Mouse (Mus musculus) adrenal gland, adult 18-20 months (tissue): ENCODE measurements at regions not wholly inside any gene's neighbourhood (a gene's known extent, or its start where the extent isn't known, plus 50 kb on each side); places are given as distances from the start of the nearest gene placed in this dataset.
"Not testable (repeated sequence)": the region's sequence is repeated elsewhere in the genome, so short reads cannot be mapped to it uniquely, and the experiment has no call there.

ENCODE experiments used
- DNase-seq, 2 experiments: peaks; one replicate each; pipeline ENCODE4 v3.0.0; 2021 to 2022; ENCODE audit warnings: low spot score in 2 of 2

DNA sequence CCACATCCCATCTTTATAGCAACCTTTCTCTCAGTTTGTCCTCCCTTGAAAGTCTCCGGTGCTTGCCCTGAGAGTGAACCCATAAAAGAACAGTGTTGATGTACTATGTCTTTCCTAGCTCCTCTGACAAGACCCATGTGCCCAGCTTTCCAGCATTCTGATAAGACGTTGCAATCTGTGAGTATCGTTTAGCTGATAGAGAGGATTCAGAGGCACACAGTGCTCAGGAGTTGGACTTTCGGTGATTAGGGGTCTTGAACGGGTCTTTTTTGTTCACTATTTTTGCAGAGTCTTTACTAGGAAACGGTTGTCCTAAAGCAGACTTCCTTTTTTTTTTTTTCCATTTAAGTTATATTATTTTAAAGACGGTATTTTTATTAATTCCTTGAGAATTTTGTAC, 122.3 kb upstream of the Cpsf6 start:
- no peak for DNase-seq

DNA sequence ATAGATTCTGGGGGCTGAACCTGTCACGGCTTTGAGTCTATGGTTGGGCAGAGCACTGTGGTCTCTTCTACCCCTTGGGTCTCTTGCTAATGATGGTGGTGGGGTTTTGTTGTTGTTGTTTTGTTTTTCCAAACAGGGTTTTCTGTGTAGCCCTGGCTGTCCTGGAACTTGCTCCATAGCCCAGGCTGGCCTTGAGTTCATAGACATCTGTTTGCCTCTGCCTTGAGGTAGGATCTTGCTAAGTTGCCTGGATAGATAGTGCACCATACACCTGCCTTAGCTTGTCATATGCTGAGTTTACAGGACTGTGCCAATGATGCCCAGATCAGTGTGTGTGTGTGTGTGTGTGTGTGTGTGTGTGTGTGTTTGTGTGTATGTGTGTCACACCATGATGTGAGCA, 121.6 kb upstream of the Cpsf6 start:
- no peak for DNase-seq

DNA sequence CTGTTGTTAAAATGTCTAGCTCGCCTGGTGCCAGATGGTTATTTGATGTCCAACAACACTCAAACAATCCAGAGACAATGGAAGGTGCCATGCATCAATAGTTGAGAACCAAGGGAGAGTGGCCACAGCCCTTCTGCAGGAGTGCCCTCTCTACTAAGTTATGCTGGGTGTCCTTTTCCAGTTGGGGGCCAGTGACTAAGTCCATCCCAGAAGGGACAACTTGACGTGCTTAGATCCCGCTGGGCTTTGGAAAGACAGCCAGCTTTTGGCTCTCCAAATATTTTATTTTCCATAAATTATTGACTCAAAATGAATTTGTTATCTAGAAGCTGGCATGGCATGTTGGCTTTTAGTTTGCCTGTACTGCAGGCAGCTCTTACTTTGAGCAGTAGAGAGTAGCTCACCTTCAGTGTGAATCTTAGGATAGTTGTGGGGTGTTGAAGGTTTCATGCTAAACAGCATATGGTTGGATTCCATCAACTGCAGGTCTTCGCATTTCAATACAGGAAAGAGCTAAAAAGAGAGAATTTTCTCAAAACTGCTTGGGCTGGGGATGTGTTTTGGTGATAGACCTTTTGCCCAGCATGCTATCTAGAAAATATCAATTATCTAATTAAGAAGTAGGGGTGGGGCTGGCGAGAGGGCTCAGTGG, 120.8 kb upstream of the Cpsf6 start:
- no peak for DNase-seq

DNA sequence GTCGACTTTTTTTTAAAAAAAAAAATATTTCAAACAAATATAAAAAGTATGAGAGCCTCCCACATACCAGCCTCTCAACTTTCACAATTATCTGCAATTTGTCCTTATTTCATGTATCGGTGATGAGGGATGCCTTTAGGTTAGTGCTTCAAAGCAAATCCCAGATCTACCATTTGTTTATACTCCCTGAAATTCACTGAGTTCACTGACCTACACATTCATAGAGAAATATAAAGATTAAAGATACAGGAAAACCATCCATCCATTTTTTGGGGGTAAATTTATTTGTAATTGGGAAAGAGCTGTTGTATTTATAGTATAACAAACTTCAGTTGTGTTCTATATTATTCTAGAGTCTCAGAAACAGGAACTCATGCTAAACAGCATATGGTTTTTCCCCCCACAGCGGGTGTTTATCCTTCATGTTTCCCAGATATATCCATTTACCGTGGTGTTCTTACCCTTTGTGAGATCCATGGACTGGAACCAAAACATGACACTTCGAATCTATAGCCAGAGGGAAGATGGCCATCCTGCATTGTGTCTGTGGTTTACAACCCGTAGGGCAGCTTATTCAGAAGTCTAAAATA, 120.1 kb upstream of the Cpsf6 start:
- no peak for DNase-seq

DNA sequence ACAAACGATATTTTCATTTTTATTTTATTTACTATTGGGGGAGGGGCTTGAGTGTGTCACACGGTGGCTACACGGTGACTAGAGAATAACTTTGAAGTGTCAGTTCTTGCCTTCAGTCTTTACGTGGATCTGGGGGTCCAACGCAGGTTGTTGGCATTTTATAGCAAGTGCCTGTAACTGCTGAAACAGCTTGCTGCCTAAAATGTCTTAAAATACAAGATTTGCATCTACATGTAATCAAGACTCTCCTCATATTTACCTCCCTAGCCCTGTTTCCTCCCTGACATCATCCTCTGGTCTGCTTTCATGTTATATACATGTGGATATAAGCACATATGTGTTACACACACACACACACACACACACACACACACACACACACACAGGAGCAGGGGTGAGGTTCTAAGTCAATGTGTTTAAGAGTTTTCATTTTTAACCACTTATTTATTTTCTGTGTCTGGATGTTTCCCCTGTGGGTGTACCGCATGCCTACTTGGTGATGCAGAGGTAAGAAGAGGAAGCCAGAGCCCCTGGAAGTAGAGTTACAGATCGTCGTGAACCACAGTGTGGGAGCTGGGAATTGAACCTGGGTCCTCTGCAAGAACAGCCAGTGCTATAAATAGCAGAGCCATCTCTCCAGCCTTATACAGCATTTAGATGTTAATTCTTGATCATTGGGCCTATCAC, 119.5 kb upstream of the Cpsf6 start:
- no peak for DNase-seq

DNA sequence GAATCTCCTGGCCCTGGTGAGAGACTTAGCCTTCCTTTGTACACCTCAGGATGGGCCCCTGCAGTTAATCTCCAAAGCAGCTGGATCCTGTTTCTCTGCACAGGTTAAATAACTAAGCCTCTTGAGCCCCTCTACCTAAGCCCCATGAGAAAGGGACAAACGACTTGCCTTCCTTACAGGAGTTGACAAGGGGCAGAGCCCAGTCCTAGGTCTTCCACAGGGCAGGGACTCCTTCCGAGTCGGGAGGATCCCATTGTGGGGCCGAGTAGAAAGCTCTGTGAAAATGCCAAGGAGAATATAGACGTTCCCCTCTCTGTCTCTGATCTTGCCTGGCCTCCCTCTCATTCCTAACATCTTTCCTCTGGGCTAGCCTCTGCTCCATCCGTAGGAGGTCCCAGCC, 118.7 kb upstream of the Cpsf6 start:
- DNase-seq: no peak

DNA sequence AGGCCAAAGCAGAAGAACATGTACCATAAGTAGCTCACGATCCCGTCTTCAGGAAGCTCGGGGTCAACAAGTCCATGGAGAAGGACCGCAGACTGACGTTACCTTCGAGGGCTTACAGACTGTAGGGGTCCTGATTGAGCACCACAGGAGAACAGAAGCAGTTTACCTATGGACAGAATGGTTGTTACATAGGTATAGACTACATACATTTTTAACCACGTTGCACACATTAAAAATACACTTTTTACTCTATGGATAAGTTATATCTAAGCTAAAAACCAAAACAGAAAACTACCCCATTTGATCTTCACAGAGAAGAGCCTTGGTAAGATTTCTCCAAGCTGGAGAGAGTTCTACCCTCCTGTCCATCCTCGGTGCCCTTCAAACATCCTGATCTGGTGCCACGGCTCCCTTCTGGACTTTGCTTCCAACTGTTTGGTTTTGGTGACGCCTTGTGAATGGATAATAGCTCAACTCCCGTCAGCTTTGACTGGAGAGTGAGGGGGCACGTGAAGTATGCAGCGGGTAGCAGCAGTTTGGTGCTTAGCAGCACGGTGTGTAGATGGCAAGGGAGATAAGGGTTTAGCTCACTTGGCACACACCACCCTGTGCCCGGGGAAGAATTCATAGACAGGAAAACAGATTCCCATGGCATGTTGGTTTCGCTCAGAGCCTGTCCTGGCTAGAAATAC, 117.9 kb upstream of the Cpsf6 start:
- DNase-seq: no peak

DNA sequence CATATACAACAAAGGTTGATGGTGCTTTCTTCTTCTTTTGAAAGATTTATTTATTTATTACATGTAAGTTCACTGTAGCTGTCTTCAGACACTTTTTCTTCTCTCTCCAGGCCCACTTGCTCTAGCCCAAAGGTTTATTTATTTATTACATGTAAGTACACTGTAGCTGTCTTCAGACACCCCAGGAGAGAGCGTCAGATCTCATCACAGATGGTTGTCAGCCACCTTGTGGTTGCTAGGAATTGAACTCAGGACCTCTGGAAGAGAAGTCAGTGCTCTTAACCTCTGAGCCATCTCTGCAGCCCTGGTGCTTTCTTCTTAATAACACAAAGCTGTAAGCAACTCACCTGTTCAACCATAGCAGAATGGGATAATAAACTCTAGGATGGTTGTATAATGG, 117.3 kb upstream of the Cpsf6 start:
- DNase-seq: not testable (repeated sequence)

DNA sequence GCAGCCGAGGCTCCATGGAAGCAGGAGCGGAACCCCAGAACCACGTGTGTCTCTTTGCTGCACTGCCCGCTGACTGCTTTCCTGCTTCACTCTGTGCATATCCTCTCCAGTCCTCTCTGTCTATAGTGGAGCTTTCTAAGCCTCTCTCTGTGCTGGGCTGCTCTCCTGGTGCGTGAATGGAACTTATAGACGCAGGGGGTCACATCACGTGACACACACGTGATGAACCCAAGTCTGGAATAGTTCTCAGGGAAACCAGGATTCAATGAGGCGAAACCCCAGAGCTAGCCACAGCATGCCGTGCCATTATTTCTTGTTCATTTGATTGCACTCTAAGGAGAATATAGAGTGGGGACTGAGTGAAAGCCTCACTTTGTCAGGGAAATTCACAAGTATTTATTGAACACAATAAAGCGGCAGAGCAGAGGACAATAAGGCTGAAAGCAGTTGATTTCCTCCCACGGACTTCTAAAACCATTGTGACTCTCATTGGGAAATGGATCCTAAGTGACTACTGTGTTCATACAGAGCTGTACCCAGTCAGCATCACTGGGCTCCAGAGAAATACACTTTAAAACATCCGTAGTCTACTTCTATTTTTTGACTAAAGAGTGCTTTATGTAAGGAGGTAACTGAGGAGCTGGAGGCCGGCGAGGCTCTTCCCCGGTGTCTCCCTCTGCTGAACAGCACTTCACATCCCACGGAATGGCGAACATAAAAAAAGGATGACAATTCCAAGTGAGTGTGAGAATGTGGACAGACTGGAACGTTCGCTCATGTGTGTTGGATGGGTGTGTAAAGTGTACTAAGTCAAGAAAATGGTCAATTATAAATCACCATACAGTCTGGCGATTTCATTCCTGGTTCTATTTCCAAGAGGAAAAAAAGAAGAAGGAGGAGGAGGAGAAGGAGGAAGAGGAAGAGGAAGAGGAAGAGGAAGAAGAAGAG, 116.5 kb upstream of the Cpsf6 start:
- no peak for DNase-seq

DNA sequence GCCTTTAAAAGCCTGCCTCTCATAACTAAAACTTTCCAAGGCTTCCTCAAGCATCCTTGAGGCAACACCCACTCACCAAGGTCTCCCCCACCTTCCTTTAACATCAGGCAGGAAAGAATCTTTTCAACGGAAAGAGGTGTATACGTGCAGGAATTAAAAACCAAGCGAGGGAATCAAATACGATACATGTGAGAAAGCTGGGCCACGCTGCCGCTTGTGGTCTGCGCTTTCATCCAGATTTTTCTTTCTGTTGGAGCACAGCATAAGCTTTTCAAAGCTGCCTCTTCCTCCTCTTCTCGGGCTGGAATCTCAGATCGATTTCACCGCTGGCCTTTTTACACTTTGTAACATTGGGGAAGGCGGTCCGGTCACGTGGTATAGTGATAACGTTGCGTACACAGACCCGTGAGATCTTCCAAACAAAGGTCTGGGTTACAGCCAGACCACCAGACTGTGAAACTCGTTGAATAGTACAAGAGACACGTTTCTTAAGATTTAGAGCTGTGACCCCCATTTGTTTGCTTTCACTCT, 114.4 kb upstream of the Cpsf6 start:
- no peak for DNase-seq

DNA sequence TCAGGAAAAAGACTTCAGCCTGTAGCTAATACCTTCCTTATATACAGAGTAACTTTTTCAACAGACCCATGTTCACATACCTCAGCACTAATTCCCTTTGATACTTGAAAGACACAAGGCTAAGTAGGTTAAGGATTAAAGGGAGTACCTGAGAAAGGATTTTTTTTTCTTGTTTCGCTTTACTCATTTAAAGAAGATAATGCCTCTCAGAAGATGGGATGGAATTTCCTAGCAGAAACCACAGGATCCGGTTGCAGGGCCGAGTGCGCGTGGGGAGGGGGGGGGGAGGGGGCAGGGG, 114.0 kb upstream of the Cpsf6 start:
- no peak for DNase-seq

DNA sequence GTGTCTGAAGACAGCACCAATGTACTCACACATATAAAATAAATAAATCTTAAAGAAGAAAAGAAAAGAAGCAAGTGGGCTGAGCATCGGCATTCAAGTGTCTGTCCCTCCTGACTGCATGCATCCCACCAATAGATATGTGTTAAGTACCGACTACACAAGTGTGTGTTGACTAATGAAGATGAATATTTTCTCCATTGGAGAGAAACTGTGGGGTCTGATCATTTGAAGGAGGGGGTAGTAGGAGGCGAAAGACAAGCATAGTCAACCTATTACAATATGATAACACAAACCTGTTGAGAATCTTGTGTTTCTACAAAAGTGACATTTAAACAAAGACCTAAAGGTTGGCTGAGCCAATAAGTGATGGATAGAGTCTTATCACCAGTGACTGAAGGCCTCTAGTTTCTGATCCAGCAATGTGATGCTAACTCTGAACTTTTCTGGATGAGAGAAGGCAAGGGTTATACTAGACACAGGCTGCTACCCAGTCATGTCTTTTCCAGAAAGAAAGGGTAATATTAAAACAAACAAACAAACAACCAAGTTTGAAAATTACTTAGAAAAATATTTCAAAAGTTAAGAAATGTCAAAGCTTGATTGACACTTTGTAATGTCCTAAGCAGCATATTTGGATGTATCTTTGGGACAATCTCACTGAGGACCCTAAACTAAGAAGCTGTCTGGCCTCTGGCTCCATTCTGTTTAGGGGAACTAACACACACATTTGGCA, 113.4 kb upstream of the Cpsf6 start:
- DNase-seq: no peak

DNA sequence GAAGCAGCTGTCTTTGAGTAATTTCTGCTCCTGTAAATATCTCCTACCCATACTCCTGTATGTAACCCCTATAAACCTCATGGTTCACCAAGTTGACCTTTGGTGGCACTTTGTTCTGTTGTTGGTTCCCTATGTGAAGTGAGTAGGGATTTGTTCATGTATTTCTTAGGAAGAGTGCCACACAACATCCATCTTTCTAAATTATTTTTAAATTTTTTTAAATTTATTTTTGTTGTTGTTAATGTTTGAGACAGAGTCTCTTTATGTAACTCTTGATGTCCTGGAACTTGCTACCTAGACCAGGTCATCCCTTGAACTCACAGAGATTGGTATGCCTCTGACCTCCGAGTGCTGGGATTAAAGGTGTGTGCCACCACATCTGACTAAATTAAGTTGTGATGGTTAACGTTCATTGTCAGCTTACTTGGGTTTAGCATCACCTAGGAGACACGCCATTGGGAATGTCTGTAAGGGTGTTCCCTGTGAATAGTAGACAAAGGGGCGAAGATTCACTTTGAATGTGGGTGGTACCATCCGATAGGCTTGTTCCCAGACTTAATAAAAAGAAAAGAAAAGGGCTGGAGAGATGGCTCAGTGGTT, 112.7 kb upstream of the Cpsf6 start:
- DNase-seq: no peak

DNA sequence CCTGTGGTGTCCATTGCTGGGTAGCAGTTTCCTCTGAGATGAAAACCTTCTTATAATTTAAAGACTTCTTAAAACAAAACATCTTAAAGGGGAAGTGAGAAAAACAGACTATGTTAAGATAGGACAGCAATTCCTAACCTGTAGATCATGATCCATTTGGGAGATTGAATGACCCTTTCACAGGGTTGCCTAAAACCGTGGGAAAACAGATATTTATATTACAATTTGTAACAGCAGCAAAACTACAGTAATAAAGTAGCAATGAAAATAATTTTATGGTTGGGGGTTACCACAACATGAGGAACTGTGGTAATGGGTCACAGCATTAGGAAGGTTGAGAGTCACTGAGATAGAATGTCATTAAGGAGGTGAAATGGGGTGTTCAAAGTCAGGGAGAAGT, 111.9 kb upstream of the Cpsf6 start:
- DNase-seq: no peak

DNA sequence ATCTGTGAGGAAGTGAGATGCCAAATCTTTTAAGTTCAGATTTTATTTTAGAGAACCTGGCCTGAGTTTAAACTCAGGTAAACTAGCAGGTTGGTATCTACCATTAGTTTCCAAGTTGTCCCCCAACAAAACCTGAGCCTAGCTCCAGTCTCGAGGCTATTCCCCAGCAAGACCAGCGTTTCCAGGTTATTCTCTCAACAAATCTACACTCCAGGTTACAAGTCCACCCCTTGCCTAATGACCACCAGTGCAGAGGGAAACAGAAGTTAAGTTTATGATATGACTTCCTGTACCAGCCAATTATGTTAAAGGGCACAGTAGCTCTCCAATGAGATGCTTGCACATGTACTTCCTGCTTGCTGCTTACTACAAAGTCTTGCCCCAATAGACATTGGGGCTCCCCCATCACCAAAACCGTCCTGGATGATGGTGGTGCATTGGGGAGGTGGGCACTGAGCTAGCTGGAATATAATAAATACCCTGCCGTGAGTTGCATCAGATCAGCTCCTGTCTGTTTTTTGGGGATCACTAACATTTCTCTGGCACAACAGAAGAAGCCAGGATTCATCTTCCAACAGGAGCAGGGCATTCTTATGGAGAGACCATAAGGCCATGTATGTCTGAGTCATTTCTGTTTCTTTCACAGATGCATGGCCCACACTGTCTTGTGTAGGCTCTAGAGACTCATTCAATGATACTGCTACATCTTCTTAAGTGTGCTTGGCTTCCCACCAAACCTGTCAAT, 111.2 kb upstream of the Cpsf6 start:
- DNase-seq: no peak

DNA sequence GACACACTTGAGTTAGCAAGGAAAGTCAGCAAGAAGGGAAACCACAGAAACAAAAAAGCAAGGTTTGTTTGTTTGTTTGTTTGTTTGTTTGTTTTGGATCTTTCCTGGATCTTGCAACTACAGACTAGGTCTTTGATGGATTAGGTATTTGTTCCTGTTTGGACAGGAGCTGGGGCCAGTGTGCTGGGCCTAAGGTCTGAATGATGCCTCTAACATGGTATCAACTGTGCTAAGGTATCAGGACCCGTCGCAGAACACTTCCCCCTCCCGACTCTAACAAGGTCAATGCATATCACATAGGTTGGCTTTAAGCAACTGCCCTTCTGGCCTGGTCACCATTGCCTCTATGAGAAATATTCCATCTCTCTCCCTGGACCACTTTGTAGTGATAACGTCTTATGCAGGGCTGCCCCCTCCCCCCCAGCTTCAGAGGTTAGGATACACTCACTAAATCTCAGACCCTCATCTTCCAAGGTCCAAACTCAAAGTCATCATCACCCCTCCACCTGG, 103.3 kb upstream of the Cpsf6 start:
- DNase-seq: no peak

DNA sequence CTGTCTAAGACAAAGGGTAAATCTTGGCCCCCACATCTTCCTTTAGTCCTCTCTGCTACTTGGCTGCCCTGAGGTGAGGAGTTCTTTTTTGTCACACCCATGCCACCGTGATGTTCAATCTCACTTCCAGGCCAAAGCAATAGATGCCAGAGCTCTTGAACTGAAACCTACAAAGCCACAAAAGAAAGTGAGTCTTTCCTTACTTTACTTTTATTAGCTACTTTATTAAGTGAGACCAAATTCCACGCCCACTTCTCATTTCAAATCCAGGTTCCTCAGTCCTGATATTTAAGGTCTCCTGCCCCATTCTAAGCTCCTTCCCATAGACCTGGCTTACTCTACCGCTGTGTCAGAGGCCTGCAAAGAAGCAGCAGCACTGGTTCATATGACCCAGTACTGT, 102.5 kb upstream of the Cpsf6 start:
- no peak for DNase-seq

DNA sequence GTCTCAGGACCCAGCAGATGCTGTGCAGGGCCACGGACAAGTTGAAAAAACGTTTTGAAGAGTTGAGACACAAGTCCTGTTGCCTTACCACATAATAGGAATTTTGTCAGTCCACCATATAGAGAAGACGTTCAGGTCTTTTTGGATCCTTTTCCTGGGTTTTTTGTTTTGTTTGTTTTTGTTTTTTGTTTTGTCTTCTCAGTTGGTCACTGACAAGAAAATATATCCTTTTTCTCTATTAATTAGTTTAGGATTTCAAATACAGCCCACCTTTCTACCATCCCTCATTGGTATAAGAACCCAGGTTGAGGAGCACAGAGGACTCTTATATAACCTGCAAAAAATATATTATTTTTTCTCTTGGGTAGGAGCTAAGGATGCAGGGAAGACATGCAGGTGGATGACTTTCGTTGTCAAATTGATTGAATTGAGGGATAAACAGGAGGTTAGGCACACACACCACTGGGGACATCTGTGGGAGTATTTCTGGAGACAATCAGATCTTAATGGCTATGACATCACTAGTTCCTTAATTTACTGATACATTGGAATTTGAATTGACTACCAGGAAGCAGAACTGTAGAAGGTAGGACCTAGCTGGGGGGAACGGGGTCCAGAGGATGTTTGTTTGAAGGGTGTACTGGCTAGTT, 101.7 kb upstream of the Cpsf6 start:
- no peak for DNase-seq

DNA sequence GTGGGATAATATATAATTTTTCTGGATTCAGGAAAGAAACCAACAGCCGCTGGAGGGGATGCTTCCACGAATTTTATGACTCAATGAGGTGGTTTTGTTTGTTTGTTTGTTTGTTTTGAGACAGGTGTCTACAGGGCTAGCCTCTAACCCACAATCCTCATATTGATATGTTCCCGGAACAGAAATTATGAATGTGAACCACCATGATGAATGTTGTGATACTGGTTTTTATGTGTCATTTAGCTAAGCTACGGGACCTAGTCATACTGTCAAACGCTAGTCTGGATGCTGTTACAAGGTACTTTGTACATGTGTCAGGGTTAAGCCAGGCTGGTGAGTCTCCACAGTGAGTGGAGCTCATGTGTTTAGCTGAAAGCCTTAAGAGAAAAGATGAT, 100.6 kb upstream of the Cpsf6 start:
- DNase-seq: no peak
